Mouse (Mus musculus) E14TG2a.4 (cell line): ENCODE measurements around the gene Ccl25.

ENCODE experiments used
- CTCF ChIP-seq: conservative IDR thresholded peaks from 2 replicates; pipeline ENCODE4 v1.5.1; 2014; ENCODE audit warnings: low read length
- NANOG ChIP-seq: IDR thresholded peaks from 2 replicates; pipeline ENCODE4 v1.6.1; 2014; ENCODE audit warnings: borderline replicate concordance, low read length, mixed read lengths
- POU5F1 ChIP-seq: IDR thresholded peaks from 2 replicates; pipeline ENCODE4 v1.6.1; 2014; ENCODE audit warnings: low read length, borderline replicate concordance

GRCm38 (mm10) chr8:4335678-4336077 is 10.7 kb downstream of the Ccl25 start:
- no peak for TF ChIP-seq CTCF
- no peak for TF ChIP-seq NANOG
- TF ChIP-seq POU5F1 = no peak
